Mouse (Mus musculus): ENCODE results near the gene Angptl3. TPM values are rescaled to one million over a fixed set of nuclear protein-coding genes. Genes with fewer than 3 reads are reported as not detected.

Gene Angptl3
- 1.6 and 1.9 TPM in 2 replicates for polyA plus RNA-seq (2016; fragmentation: Nextera tagmentation; extraction: Ambion mirVana)

DNA sequence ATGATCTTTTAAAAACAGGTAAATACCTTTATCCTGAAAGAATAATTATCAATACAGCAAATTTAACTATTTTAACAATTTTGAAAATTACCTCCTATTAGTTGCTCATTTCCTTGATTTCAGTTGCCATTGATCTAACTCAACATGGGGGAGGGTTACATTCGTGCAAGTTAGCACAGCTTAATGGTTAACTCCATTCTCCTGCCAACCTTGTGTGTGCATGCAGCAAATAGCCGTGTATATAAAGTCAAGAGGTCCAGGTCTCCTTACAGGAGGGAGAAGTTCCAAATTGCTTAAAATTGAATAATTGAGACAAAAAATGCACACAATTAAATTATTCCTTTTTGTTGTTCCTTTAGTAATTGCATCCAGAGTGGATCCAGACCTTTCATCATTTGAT is at the start of gene Angptl3:
Angptl3 (plus strand) TSS at position 269 of the 400 bp plus-strand sequence.
- Histone ChIP-seq H3K4me2 (replicated peaks) (no peak within 1 kb of the TSS), H3K27ac (no peak within 1 kb of the TSS), H3K27me3 (no peaks in the 10 kb centered on the region), H3K4me3 (no peak within 1 kb of the TSS), H3K9ac (no peak within 1 kb of the TSS), H3K4me1 (no peaks in the 10 kb centered on the region), H3K36me3 (no peaks in the 10 kb centered on the region), H3K9me3 (replicated peaks) (no peaks in the 10 kb centered on the region)
- ATAC-seq (ENCODE audit: low FRiP score), result no peak
- WGBS, result 73% methylated on average over 2 of the region's 2 CpGs

DNA sequence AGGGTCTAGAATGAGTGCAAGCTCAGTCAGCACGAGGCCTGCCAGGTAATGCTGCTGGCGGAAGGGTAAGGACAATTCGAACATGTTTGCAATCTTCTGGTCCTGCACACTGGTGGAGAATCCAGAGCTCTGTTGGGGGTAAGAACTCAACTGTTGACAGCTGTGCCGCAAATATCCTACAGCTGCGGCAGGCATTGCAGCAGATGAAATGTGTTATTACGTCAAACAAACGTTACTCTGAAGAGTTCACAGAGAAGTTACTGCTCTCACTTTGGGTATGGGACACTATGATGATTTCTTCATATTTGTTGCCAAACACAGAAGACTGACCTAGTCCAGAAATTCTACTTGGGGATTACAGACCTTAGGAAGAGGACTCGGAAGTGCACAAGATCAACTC is 46.1 kb upstream of the Angptl3 start:
- Histone ChIP-seq H3K9me3 (replicated peaks) (no peaks in the 10 kb centered on the region), H3K9ac (no peak overlapping the region), H3K4me1 (no peaks in the 10 kb centered on the region), H3K27me3 (no peaks in the 10 kb centered on the region), H3K4me3 (no peak overlapping the region), H3K36me3 (peaks cover 48% of the 10 kb centered on the region), H3K27ac (no peak overlapping the region), H3K4me2 (replicated peaks) (no peak overlapping the region)
- ATAC-seq (ENCODE audit: low FRiP score), result no peak
- 90% methylated on average over 8 of the region's 8 CpGs for WGBS

DNA sequence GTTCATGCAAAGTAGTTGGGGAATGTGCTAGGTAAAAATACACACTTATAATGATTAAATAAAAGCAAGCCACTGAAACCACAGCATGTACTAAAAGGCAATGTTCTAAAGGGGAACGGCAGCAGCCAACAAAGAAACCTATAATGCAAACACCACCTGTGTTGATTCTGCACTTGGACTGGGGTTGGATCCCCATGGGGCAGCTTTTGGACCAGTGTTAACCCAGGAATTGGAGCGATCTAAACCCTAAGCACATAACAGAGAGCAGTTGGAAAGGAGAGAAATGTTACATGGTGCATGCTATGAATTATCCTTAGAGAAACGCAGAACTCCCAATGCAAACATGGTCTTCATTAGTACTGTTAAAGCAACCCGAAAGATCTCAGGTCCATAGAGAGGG is 37.3 kb upstream of the Angptl3 start:
- Histone ChIP-seq H3K4me1 (no peaks in the 10 kb centered on the region), H3K27me3 (no peaks in the 10 kb centered on the region), H3K9me3 (replicated peaks) (no peaks in the 10 kb centered on the region), H3K4me3 (no peak overlapping the region), H3K9ac (no peak overlapping the region), H3K4me2 (replicated peaks) (no peak overlapping the region), H3K36me3 (peaks cover 17% of the 10 kb centered on the region), H3K27ac (no peak overlapping the region)
- no peak for ATAC-seq (ENCODE audit: low FRiP score)
- 90% methylated on average over 4 of the region's 4 CpGs for WGBS

DNA sequence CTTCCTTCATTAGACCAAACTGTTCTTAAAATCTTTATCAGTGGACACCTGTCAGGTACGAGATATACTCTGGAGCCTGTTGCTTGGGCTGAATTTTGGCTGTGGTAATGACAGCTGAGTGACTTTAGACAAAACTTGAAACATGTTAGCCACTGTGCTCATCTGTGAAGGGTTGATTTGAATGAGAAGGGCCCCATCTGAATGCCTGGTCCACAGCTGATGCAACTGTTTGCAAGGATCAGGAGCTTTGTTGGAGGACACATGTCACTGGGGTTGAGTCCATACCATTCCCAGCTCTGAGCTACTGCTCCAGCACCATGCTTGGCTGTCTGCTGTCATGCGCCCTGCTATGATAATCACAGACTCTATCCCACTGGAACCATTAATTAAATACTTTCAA is 25.2 kb upstream of the Angptl3 start:
- H3K9ac ChIP-seq, result no peak overlapping the region
- H3K4me3 ChIP-seq, result no peak overlapping the region
- ATAC-seq (ENCODE audit: low FRiP score), result no peak
- H3K9me3 ChIP-seq (replicated peaks), result no peaks in the 10 kb centered on the region
- WGBS, result 91% methylated on average over 2 of the region's 2 CpGs
- no peak overlapping the region for H3K27ac ChIP-seq
- H3K36me3 ChIP-seq, result peaks cover 31% of the 10 kb centered on the region
- no peaks in the 10 kb centered on the region for H3K4me1 ChIP-seq
- no peaks in the 10 kb centered on the region for H3K27me3 ChIP-seq
- no peak overlapping the region for H3K4me2 ChIP-seq (replicated peaks)

DNA sequence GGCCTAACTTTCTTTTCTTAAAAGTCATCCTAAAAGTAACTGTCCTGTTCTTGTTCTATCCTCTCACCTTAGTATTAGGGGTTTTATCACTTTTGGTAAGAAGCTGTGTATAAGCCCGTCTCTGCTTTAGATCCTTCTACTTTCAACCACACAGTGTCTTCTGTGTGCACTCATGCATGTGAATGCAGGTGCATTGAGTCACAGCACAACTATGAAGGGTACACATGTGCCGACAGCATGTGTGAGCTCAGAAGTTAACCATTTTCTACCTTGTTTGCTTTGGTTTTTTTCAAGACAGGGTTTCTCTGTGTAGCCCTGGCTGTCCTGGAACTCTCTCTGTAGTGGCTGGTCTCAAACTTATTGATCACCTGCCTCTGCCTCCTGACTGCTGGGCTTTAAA is 24.4 kb upstream of the Angptl3 start:
- no peak for ATAC-seq (ENCODE audit: low FRiP score)
- Histone ChIP-seq H3K27me3 (no peaks in the 10 kb centered on the region), H3K36me3 (peaks cover 35% of the 10 kb centered on the region), H3K9ac (no peak overlapping the region), H3K4me2 (replicated peaks) (no peak overlapping the region), H3K9me3 (replicated peaks) (no peaks in the 10 kb centered on the region), H3K27ac (no peak overlapping the region), H3K4me3 (no peak overlapping the region), H3K4me1 (no peaks in the 10 kb centered on the region)
- 83% methylated on average over 2 of the region's 2 CpGs for WGBS

DNA sequence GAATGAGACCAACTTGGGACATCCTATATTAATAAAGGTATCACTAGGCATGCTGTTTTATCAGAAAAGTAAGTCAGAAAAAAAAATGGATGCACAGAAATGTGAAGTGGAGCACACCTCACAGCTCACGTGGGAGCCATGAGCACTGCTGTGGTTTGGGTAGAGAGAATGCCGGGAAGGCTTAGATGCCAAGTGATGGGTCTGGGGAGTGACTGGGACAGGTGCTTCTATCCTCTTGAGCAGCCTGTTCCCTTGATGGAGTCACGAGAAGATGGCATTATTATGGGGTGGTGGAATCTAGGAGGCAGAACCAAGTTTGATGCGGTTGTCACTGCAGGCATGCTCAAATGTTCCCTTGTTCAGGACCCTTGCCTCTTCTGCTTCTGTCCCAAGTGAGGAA is 19.7 kb upstream of the Angptl3 start:
- H3K36me3 ChIP-seq, result peaks cover 52% of the 10 kb centered on the region
- no peak overlapping the region for H3K9ac ChIP-seq
- no peaks in the 10 kb centered on the region for H3K27me3 ChIP-seq
- no peak overlapping the region for H3K27ac ChIP-seq
- H3K4me3 ChIP-seq, result no peak overlapping the region
- H3K9me3 ChIP-seq (replicated peaks), result no peaks in the 10 kb centered on the region
- H3K4me2 ChIP-seq (replicated peaks), result no peak overlapping the region
- no peak for ATAC-seq (ENCODE audit: low FRiP score)
- 95% methylated on average over 4 of the region's 4 CpGs for WGBS
- no peaks in the 10 kb centered on the region for H3K4me1 ChIP-seq

DNA sequence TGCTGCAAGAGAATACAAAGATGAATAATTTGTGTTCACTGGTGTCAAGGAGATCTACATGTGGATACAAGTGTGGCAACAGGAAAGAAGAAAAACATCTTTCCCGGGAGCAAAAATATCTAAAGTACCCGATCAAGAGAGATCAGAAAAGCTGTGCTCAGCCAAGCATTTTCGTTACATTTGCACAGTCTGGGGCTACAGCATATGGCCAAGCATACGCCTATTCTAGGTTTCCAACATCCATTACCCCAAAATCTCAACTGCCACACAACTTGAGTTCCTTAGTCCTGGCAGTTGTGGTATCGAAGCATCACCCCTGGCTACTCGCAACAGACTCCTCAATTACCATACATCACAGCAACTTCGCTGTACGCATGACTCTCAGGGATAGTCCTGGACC is 8.5 kb upstream of the Angptl3 start:
- H3K9ac ChIP-seq, result no peak overlapping the region
- WGBS, result 94% methylated on average over 8 of the region's 8 CpGs

DNA sequence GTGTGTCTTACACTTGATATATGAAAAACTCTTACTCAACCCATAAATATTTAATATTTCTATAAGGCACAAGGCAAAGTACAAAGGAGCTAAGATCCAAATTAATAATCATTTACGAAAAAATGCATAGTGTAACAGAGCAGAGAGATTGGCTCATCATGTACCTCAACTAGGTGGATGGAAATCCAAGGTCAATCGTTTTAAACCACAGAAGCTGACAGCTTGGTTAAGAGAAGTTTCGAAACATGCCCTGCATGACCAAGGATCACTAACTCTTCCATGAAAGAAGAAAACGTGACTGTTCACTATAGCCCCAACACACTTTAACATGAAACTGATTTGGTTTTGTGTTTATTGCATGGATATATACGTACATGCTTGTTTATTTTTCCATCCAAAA is 2.4 kb upstream of the Angptl3 start:
- no peak overlapping the region for H3K9ac ChIP-seq
- H3K4me3 ChIP-seq, result no peak overlapping the region
- no peak overlapping the region for H3K27ac ChIP-seq
- no peaks in the 10 kb centered on the region for H3K27me3 ChIP-seq
- no peak for ATAC-seq (ENCODE audit: low FRiP score)
- 95% methylated on average over 5 of the region's 5 CpGs for WGBS
- H3K4me1 ChIP-seq, result no peaks in the 10 kb centered on the region
- no peaks in the 10 kb centered on the region for H3K36me3 ChIP-seq
- no peak overlapping the region for H3K4me2 ChIP-seq (replicated peaks)
- no peaks in the 10 kb centered on the region for H3K9me3 ChIP-seq (replicated peaks)

More for the DNA sequence above, 8.5 kb upstream of the Angptl3 start:
- Histone ChIP-seq H3K27ac (no peak overlapping the region), H3K4me2 (replicated peaks) (no peak overlapping the region), H3K4me3 (no peak overlapping the region), H3K27me3 (no peaks in the 10 kb centered on the region), H3K4me1 (no peaks in the 10 kb centered on the region), H3K9me3 (replicated peaks) (no peaks in the 10 kb centered on the region), H3K36me3 (peaks cover 14% of the 10 kb centered on the region)
- ATAC-seq (ENCODE audit: low FRiP score), result no peak

DNA sequence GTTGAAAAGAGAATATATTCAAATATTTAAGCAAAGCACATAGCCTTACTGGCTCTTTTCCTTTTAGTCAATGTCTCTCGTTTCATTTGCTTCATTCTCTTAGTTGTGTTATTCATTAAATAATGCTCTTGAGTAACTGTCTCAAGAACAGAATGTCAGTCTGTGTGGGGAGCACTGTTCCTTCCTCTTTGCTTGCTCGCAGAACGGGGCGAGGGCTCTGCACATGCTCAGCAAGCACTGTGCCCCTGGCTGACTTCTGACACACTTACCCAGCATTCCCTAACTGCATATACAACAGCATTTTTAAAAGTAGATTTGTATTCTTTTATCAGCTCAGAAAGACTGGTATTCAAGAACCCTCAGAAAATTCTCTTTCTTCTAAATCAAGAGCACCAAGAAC is 2.2 kb downstream of the Angptl3 start:
- 92% methylated on average over 4 of the region's 4 CpGs for WGBS
- H3K27ac ChIP-seq, result no peak overlapping the region
- no peak for ATAC-seq (ENCODE audit: low FRiP score)
- H3K36me3 ChIP-seq, result no peaks in the 10 kb centered on the region
- H3K27me3 ChIP-seq, result no peaks in the 10 kb centered on the region
- H3K9ac ChIP-seq, result no peak overlapping the region
- H3K4me1 ChIP-seq, result no peaks in the 10 kb centered on the region
- H3K9me3 ChIP-seq (replicated peaks), result no peaks in the 10 kb centered on the region
- no peak overlapping the region for H3K4me2 ChIP-seq (replicated peaks)
- H3K4me3 ChIP-seq, result no peak overlapping the region

DNA sequence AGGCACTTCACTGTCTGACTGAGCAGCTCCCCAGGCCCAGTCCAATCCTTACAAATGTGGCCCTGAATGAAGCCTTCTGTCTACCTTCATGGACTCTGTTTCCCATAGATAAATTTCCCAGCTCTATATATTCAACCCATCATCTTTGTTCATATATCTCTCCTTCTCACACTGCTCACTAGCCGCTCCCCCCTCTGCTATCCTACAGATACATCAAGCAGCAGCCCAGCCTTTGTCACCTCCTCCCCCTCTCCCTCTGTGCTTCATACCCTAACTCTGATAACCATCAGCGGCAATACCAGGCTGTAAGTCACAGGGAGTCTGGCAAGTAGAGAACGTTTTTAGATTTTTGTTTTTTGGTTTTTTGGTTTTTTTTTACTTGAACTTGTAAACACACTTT is 14.1 kb downstream of the Angptl3 start:
- Histone ChIP-seq H3K36me3 (peaks cover 44% of the 10 kb centered on the region), H3K27me3 (no peaks in the 10 kb centered on the region), H3K4me3 (no peak overlapping the region), H3K4me2 (replicated peaks) (no peak overlapping the region), H3K4me1 (no peaks in the 10 kb centered on the region), H3K9ac (no peak overlapping the region), H3K9me3 (replicated peaks) (no peaks in the 10 kb centered on the region), H3K27ac (no peak overlapping the region)
- ATAC-seq (ENCODE audit: low FRiP score), result no peak
- 91% methylated on average over 3 of the region's 3 CpGs for WGBS

DNA sequence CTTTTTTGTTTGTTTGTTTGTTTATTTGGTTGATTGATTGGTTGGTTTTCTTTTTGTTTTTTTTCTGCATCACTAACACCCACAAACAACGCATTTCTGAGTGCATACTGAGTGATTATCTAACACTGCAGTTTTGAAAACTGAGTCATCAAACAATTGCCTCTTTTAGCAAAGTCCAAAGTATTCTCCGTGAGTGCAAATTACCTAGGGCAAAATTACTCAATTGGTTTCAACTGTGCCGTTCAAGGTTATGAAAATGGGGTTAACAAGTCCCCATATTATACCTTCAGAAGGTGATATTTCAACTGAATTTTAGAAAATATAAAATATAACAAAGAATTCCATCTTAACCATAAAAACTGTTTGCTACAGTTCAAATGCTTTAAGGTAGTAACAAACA is 15.7 kb downstream of the Angptl3 start:
- Histone ChIP-seq H3K4me2 (replicated peaks) (no peak overlapping the region), H3K9me3 (replicated peaks) (no peaks in the 10 kb centered on the region), H3K4me3 (no peak overlapping the region), H3K27me3 (no peaks in the 10 kb centered on the region), H3K9ac (no peak overlapping the region), H3K36me3 (peaks cover 42% of the 10 kb centered on the region), H3K27ac (no peak overlapping the region), H3K4me1 (no peaks in the 10 kb centered on the region)
- WGBS, result 85% methylated on average over 3 of the region's 3 CpGs
- no peak for ATAC-seq (ENCODE audit: low FRiP score)

DNA sequence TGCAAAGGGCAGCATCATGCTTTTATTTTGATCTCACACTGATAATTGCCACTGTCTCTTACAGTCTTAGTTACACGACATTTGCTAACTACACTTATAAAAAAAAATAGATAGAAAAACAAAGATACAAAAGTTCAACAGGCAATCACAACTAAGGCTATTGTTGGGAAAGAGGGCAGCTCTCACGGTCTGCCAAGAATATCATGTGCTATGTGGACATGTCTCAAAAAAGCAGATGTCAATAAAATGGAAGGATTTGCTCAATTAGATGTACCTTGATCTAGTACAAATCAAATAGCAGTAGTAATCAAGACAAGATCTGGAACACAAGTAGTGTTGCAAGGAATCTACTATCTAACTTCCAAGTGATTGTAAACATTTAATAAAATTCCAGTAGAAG is 17.8 kb downstream of the Angptl3 start:
- 85% methylated on average over 2 of the region's 2 CpGs for WGBS
- Histone ChIP-seq H3K4me1 (no peaks in the 10 kb centered on the region), H3K36me3 (peaks cover 34% of the 10 kb centered on the region), H3K9me3 (replicated peaks) (no peaks in the 10 kb centered on the region), H3K9ac (no peak overlapping the region), H3K4me2 (replicated peaks) (no peak overlapping the region), H3K4me3 (no peak overlapping the region), H3K27me3 (no peaks in the 10 kb centered on the region), H3K27ac (no peak overlapping the region)
- ATAC-seq (ENCODE audit: low FRiP score), result no peak

DNA sequence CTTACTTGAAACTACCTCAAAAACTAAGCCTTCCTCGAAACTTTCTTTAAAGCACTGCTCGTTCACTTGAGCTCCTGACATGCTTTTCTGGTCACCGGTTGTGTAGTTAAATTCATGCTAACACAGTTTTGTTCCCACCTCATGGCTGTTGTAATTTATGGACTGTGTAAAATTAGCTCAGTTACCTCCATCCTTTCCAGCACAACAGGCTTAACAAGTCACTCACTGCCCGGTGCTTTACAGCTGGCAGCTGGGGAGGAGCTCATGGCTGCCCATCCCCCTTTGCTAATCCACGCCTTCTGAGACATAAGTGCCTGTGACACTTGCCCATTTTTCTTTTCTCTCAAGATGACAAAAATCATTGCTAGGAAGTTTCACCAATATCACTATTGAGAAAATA is 33.8 kb downstream of the Angptl3 start:
- ATAC-seq (ENCODE audit: low FRiP score), result no peak
- 65% methylated on average over 5 of the region's 5 CpGs for WGBS
- Histone ChIP-seq H3K9ac (no peak overlapping the region), H3K4me2 (replicated peaks) (no peak overlapping the region), H3K36me3 (peaks cover 35% of the 10 kb centered on the region), H3K4me3 (no peak overlapping the region), H3K9me3 (replicated peaks) (no peaks in the 10 kb centered on the region), H3K27ac (no peak overlapping the region), H3K4me1 (no peaks in the 10 kb centered on the region), H3K27me3 (no peaks in the 10 kb centered on the region)

DNA sequence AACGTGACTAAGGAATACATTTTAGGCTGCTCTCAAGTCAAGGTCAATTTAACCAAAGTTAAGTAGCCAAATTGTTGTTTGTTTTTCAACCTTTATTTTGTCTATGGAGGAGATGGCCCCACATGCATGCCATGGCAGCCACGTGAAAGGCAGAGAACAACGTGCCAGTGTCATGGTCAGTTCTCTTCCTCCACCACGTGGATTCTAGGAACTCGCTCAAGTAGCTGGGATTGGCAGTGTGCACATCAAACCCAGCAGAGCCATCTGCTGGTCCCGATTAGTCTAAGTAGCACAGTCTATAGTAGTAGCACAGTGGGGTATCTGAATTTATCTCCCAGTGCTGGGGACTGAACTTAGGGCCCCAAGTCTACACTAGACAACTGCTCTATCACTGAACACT is 38.1 kb downstream of the Angptl3 start:
- Histone ChIP-seq H3K4me1 (no peaks in the 10 kb centered on the region), H3K4me3 (no peak overlapping the region), H3K27me3 (no peaks in the 10 kb centered on the region), H3K9ac (no peak overlapping the region), H3K27ac (no peak overlapping the region), H3K36me3 (peaks cover 53% of the 10 kb centered on the region), H3K4me2 (replicated peaks) (no peak overlapping the region), H3K9me3 (replicated peaks) (no peaks in the 10 kb centered on the region)
- WGBS, result 88% methylated on average over 6 of the region's 6 CpGs
- no peak for ATAC-seq (ENCODE audit: low FRiP score)
